Mouse (Mus musculus) heart, embryonic 11.5 days (tissue): Measurements from ENCODE around the gene Als2cr12. TPM values are rescaled to one million over a fixed set of nuclear protein-coding genes. Genes with fewer than 3 reads are reported as not detected.
"Not testable (repeated sequence)": the region's sequence is repeated elsewhere in the genome, so short reads cannot be mapped to it uniquely, and the experiment has no call there.

Source experiments
- ATAC-seq: fragments of 200-750 bp; cut with Nextera tagmentation; replicated peaks from 2 replicates; pipeline ENCODE4 v1.8.0; 2017; ENCODE audit warnings: moderate library complexity; ENCODE audit not compliant: insufficient number of reproducible peaks, low FRiP score, low TSS enrichment
- H3K27ac ChIP-seq: fragments of 300-500 bp; sonication (generic); 2 replicates; pipeline ENCODE4 v1.5.1; 2014; ENCODE audit warnings: mild to moderate bottlenecking, low read depth, low read length
- H3K27me3 ChIP-seq: fragments of 300-500 bp; sonication (generic); 2 replicates; pipeline ENCODE4 v1.6.1; 2014; ENCODE audit warnings: mild to moderate bottlenecking, low read length, mixed read lengths; ENCODE audit not compliant: control insufficient read depth, insufficient read depth
- H3K36me3 ChIP-seq: fragments of 300-500 bp; sonication (generic); 2 replicates; pipeline ENCODE4 v1.6.1; 2014; ENCODE audit warnings: mild to moderate bottlenecking, low read length, moderate library complexity, mixed read lengths; ENCODE audit not compliant: control insufficient read depth, insufficient read depth
- H3K4me1 ChIP-seq: fragments of 300-500 bp; sonication (generic); 2 replicates; pipeline ENCODE4 v1.6.1; 2014; ENCODE audit warnings: low read length; ENCODE audit not compliant: control insufficient read depth, insufficient read depth
- H3K4me2 ChIP-seq: fragments of 300-500 bp; sonication (generic); 2 replicates; pipeline ENCODE4 v1.6.1; 2014; ENCODE audit warnings: mild to moderate bottlenecking, moderate library complexity
- H3K4me3 ChIP-seq: fragments of 300-500 bp; sonication (generic); 2 replicates; pipeline ENCODE4 v1.5.1; 2014; ENCODE audit warnings: low read depth, low read length
- H3K9ac ChIP-seq: fragments of 300-500 bp; sonication (generic); 2 replicates; pipeline ENCODE4 v1.6.1; 2014; ENCODE audit warnings: mild to moderate bottlenecking, low read depth, low read length, moderate library complexity
- H3K9me3 ChIP-seq: fragments of 300-500 bp; sonication (generic); replicated peaks from 2 replicates; pipeline ENCODE4 v1.6.1; 2016; ENCODE audit warnings: low read length; ENCODE audit not compliant: control insufficient read depth
- WGBS: fragments of 180-500 bp; shearing (Covaris S2); extraction: QIAGEN DNeasy Blood & Tissue Kit; methylation state at CpG from one replicate; pipeline ENCODE4 v1.1.7; 2014; ENCODE audit not compliant: insufficient replicate concordance; 5-methylcytosine and 5-hydroxymethylcytosine counted together
- polyA plus RNA-seq: library from polyadenylated mRNA; unstranded; fragments of >200 nt; fragmentation: Nextera tagmentation; extraction: Ambion mirVana; gene quantifications from 2 replicates; pipeline ENCODE4 v1.2.1, GENCODE M21; 2014

The Als2cr12 gene
- polyA plus RNA-seq, 1 experiment from 2014 or later = not detected

DNA sequence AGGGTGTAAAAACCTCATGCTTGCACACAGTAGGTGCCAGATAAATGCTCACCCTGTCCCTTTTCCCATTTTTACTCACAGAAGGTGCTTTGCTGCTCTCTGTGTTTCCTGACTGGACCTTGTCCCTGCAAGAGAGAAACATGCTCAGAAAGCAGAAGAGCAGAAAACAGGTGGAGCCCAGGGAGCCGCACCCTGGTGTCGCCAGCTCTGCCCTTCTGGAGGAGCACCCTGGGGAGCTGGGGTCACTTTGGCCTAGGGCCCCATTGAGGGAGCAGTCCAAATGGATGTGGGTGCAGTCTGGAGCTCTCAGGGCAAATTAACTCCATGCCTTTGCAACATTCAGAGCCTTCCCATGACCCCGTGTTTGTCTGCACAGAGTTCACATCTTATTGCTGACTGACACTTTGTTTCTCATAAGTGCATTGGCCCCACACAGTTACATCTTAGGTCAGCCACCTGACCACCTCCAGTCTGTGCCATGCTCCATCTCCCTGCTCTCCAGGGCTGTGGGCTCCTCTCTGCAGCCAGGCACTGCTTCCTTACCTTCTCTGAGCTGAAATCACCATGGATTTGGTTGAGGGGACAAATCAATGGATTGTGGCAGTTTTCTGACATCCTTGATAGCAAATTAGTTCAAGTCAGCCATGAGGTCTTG lies 4.8 kb downstream of the Als2cr12 start:
- not testable (repeated sequence) for H3K27ac ChIP-seq, H3K4me1 ChIP-seq, H3K4me2 ChIP-seq, ATAC-seq, H3K9ac ChIP-seq, H3K27me3 ChIP-seq, H3K9me3 ChIP-seq, H3K36me3 ChIP-seq, H3K4me3 ChIP-seq
- 54% methylated on average over 2 of the region's 3 CpGs for WGBS

DNA sequence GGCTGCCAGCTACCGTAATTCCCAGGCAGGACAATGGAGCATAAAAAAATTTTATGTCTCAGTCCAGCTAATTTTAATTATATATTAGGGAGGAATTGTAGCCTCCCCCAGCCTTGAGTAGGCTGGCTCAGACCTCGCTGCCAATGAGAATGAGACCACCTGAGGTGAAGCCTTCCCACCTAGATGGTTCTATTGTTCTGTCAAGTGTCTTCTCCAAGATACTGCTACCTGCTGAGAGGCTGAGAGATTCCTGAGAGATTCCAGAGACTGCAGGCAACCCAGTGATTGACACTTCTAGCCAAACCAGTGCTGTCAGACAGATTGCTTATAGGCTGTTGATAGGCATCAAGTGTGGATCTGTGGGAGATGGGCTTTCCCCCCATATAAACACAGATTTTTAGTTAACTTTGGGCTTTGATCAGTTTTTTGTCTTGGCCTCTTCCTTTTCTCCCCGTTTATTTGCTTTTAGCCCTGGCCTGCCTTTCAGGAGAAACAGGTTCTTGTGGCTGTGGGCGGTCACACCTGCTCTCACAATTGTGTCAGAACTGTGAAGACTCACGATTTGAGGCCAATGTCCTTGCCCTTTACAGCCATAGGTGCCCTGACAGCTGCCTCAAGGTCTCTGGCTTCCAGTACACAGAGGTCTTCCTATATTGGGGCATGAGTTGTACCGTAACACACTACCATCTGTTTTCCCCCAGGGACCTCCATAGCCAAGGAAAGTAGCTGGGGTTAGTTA lies 5.6 kb downstream of the Als2cr12 start:
- Histone ChIP-seq H3K9ac (no peak overlapping the region), H3K27me3 (no peaks in the 10 kb centered on the region), H3K27ac (no peak overlapping the region), H3K36me3 (no peaks in the 10 kb centered on the region), H3K9me3 (no peaks in the 10 kb centered on the region), H3K4me1 (no peaks in the 10 kb centered on the region), H3K4me3 (no peak overlapping the region), H3K4me2 (no peak overlapping the region)
- ATAC-seq = no peak
- 66% methylated on average over 6 of the region's 6 CpGs for WGBS

DNA sequence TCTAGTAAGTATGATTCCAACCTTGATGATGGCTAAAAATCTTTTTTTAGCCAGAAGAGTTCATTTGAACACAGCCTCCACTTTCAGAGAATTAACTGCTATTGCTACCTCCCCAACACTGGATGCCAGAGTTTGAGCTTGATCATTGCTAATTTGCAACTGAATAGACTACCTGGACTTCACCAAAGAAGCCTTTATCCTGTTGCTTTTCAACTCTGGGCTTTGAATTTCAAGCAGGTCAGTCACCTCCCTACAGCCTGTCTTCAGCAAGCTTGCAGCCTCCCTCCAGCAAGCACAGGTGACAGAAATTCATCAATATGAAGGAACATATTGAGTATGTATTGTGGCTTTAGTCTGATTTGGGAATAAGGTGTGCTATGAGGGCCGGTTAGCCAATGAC lies 6.4 kb downstream of the Als2cr12 start:
- Histone ChIP-seq H3K27me3 (no peaks in the 10 kb centered on the region), H3K36me3 (no peaks in the 10 kb centered on the region), H3K9ac (no peak overlapping the region), H3K4me1 (no peaks in the 10 kb centered on the region), H3K9me3 (no peaks in the 10 kb centered on the region), H3K4me3 (no peak overlapping the region), H3K27ac (no peak overlapping the region), H3K4me2 (no peak overlapping the region)
- 77% methylated on average over 1 of the region's 1 CpGs for WGBS
- no peak for ATAC-seq

DNA sequence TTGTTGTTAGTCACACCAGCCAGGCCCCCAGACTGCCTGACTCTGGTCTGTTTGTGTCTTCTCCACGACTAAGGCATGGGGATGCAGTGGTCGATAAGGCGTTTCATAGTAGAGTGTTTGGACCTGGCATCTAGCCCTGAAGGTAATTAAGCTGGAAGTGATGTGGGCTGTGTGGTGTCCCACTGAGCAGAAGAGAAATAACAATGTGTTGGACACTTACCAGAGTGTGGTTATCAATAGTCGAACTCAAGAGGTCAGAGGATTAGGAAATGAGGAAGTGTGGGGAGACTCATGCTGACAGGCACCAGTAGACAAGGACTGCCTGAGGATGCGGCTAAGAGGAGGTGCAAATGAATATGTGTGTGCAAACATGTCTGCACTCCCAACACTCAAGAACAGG lies 17.4 kb downstream of the Als2cr12 start:
- WGBS = 40% methylated on average over 5 of the region's 5 CpGs
- not testable (repeated sequence) for H3K9ac ChIP-seq

DNA sequence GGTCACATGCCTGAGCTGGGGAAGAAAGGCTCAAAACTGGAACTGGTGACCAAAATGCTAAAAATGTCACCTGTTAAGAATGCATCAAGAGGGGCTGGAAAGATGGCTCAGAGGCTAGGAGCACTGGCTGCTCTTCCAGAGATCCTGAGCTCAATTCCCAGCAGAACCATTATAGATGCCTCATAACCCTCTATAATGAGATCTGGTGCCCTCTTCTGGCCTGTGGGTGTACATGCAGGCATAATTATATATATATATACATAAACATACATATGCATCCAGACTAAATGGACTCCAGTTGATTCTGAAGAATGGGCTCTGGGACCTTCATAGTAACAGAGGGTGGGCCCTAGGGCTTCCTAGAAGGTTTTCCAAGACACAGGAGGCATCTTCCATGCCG lies 18.2 kb downstream of the Als2cr12 start:
- no peak overlapping the region for H3K9ac ChIP-seq
- H3K4me2 ChIP-seq = no peak overlapping the region
- ATAC-seq = no peak
- 91% methylated on average over 1 of the region's 1 CpGs for WGBS
- H3K36me3 ChIP-seq = no peaks in the 10 kb centered on the region
- H3K9me3 ChIP-seq = no peaks in the 10 kb centered on the region
- H3K27ac ChIP-seq = no peak overlapping the region
- no peaks in the 10 kb centered on the region for H3K4me1 ChIP-seq
- no peaks in the 10 kb centered on the region for H3K27me3 ChIP-seq
- no peak overlapping the region for H3K4me3 ChIP-seq

More for the DNA sequence above, 17.4 kb downstream of the Als2cr12 start:
- H3K27ac ChIP-seq, H3K4me2 ChIP-seq, H3K4me3 ChIP-seq, H3K27me3 ChIP-seq, ATAC-seq, H3K36me3 ChIP-seq, H3K9me3 ChIP-seq, H3K4me1 ChIP-seq: not testable (repeated sequence)

DNA sequence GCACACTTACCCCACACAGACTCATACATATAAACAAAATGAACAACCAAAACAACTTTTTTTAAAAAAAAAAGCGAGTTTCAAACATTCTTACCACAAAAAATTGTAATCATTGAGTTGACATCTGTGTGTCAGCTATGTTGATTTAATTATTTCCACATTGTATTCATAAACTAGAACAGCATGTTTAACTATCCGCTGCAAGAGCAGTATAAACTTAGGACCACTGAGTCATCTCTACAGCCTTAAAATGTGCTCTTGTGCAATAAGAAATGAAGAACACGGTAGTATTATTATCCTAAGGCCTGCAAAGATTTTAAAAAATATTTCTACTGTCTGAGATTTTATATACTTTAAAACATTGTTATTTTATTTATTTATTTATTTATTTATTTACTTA lies 20.8 kb downstream of the Als2cr12 start:
- no peak overlapping the region for H3K4me3 ChIP-seq

DNA sequence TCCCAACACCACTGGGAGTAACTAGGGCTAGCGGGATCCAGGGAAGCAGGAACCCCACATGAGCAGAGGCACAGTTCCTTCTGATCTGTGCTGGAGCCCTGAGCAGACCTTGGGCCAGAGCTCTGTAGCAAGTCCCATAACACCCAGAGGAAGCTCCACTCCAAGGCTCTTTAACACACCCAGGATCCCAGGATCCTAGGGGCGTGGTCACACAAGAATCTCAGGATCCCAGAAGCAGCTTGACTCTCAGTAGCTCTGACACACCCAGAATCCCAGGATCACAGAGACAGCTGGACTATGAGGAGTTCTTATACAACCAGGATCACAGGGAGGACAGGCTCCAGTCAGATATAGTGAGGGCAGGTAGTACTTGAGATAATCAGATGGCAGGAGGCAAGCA lies 23.7 kb downstream of the Als2cr12 start:
- no peak overlapping the region for H3K9ac ChIP-seq
- no peaks in the 10 kb centered on the region for H3K27me3 ChIP-seq
- WGBS = 75% methylated on average over 2 of the region's 2 CpGs
- H3K4me3 ChIP-seq = no peak overlapping the region
- H3K9me3 ChIP-seq = no peaks in the 10 kb centered on the region
- no peaks in the 10 kb centered on the region for H3K4me1 ChIP-seq
- no peak overlapping the region for H3K27ac ChIP-seq
- H3K36me3 ChIP-seq = no peaks in the 10 kb centered on the region
- ATAC-seq = no peak
- no peak overlapping the region for H3K4me2 ChIP-seq

More for the DNA sequence above, 20.8 kb downstream of the Als2cr12 start:
- no peaks in the 10 kb centered on the region for H3K9me3 ChIP-seq
- H3K9ac ChIP-seq = no peak overlapping the region
- H3K27me3 ChIP-seq = no peaks in the 10 kb centered on the region
- H3K27ac ChIP-seq = no peak overlapping the region
- no peak overlapping the region for H3K4me2 ChIP-seq
- ATAC-seq = no peak
- H3K4me1 ChIP-seq = no peaks in the 10 kb centered on the region
- no peaks in the 10 kb centered on the region for H3K36me3 ChIP-seq
- 76% methylated on average over 3 of the region's 3 CpGs for WGBS

DNA sequence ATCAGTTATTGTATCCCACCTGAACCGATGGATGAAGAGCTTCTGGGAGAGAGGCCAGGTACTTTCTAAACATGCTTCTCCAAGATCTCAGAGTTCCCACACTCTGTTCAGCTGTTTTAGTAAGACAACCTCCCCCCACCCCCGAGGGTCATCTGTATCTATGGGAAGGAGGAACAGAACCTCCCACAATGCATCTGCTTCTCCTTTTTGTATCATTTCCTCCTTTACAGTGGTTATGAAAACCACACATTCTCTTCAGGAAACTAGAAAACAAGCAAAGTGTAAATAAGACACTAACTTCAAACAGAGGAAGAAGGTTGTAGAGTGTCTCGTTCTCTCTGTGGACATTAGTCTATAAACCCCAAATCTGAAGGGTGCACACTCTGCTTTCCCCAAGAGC lies 26.2 kb downstream of the Als2cr12 start:
- H3K27me3 ChIP-seq, H3K9me3 ChIP-seq, H3K27ac ChIP-seq, H3K36me3 ChIP-seq, ATAC-seq, H3K4me2 ChIP-seq, H3K4me1 ChIP-seq, H3K9ac ChIP-seq, H3K4me3 ChIP-seq: not testable (repeated sequence)
- 86% methylated on average over 3 of the region's 3 CpGs for WGBS

DNA sequence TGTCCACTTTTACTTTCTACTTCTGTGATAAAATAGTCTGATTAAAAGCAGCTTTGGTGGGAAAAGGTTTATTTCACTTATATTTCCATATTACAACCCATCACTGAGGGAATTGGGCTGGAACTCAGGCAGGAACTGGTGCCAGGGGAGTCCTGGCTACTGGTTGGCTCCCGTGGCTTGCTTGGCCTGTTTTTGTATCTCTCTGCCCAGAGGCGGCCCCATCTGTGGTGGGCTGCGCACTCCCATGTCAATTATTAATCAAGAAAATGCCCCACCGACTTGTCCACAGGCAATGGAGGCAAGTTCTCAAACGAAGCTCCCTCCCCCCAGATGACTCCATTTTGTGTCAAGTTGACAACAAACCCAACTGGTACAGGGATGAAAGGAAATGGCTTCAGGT lies 27.6 kb downstream of the Als2cr12 start:
- no peaks in the 10 kb centered on the region for H3K4me1 ChIP-seq
- H3K9me3 ChIP-seq = no peaks in the 10 kb centered on the region
- no peak overlapping the region for H3K4me2 ChIP-seq
- WGBS = 78% methylated on average over 5 of the region's 5 CpGs
- ATAC-seq = no peak
- no peak overlapping the region for H3K4me3 ChIP-seq
- no peak overlapping the region for H3K9ac ChIP-seq
- H3K27ac ChIP-seq = no peak overlapping the region
- no peaks in the 10 kb centered on the region for H3K27me3 ChIP-seq
- H3K36me3 ChIP-seq = no peaks in the 10 kb centered on the region
